Mouse (Mus musculus): ENCODE data around the gene Arhgef12.

Arhgef12 gene

GRCm38 (mm10) chr9:43108721-43109120, 1.7 kb upstream of the Arhgef12 start:
- no peak for DNase-seq (ENCODE audit: low spot score in 2 of 2)

- no peak for DNase-seq (ENCODE audit: low spot score in 2 of 2)
Measured at GRCm38 (mm10) chr9:43108081-43108480, 1.0 kb upstream of the Arhgef12 start.

- DNase-seq (ENCODE audit: low spot score in 2 of 2): no peak
Measured at GRCm38 (mm10) chr9:43107555-43107954, 516 bp upstream of the Arhgef12 start.

DNA sequence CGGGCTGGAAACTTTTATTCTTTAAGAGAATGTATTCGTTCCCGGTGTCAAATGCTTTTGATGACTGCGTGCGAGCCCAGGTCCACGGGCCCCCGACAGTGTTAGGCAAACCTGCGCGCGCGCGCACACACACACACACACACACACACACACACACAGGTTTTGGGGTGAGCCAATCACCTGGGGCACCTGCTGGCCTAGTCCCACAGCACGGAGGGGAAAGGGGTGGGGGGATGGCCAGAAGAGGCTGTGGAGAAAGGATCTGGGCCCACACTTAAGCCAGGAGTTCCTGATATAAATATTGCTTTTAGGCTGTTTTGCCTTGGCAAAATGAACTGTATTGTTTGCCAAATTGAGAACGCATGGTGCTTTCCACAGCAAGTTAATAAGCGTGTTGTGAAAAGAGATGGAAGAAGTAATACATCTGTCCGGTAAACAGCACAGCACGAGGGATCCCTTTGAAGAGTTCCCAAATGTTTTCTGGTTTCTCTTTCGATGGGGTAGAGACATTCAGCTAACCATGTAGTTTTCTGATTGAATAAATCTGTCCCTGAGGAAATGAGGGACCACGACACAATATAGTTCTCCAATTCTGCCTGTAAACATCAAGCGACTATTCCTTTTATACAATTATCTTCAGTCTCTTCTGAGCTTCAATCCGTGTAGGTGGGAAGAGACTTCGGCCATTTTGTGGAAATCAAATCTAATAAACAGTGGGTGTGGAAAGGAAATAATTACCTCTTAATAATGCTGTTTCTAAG, 433 bp downstream of the Arhgef12 start:
- peak in 1 of 2 experiments; percentile 33 for DNase-seq (ENCODE audit: low spot score in 2 of 2)

- DNase-seq (ENCODE audit: low spot score in 2 of 2): peak; percentile 75 to 81
Measured at GRCm38 (mm10) chr9:43105664-43106361, 1.2 kb downstream of the Arhgef12 start.

DNA sequence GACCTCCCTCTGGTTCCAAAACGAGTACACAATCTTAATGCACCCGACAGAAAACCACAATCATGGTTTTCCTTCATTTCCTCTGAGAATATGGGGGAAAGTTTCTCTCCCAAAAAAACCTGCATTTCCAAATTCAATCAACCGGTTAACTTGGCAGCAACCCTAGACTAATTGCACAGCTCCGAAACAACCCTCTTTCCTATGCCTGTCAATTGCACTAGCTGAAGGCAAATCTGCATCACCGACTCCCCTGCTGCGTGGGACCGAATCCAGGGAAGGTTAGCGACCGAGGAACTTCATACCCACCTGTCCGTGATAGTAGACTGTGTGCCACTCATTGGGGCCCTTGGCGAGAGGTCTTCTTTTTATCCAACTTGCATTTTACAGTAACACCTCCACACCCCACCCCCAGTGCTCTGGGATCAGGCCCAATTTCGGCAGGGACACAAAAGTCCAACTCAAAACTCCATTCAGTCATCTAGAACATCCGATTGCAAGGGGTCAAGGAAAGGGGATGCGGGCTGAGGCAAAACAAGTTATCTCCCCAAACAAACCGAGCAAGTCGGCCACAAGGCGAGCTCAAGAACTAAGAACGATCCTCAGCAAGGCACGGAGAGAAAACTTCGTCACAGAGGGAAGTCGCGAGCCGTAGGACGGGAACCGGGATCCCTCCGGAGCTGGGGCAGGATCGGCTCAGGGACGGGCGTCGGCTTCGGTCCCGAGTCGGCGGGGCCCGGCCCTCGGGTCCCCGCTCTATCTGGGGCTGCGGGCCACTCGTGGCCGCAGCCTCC, 2.0 kb downstream of the Arhgef12 start:
- no peak for DNase-seq (ENCODE audit: low spot score in 2 of 2)

DNA sequence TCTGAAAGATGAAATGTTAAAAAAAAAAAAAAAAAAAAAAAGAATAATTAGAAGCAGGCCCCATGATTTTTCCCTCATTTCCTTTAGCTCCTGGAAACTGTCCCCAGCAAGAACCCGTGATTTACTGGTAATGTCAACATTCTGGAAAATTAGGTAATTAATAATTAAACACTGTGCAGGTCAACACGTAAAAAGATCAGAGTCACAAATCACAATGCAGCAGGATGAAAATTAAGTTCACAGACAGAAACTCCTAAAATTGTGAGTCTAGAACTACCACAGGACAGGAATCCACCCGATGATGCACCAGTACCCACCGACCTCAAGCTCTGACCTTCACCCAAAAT, 2.5 kb downstream of the Arhgef12 start:
- no peak for DNase-seq (ENCODE audit: low spot score in 2 of 2)

- DNase-seq (ENCODE audit: low spot score in 2 of 2): no peak
Measured at GRCm38 (mm10) chr9:43103675-43104299, 3.3 kb downstream of the Arhgef12 start.

- DNase-seq (ENCODE audit: low spot score in 2 of 2): no peak
Measured at GRCm38 (mm10) chr9:43102931-43103330, 4.1 kb downstream of the Arhgef12 start.

DNA sequence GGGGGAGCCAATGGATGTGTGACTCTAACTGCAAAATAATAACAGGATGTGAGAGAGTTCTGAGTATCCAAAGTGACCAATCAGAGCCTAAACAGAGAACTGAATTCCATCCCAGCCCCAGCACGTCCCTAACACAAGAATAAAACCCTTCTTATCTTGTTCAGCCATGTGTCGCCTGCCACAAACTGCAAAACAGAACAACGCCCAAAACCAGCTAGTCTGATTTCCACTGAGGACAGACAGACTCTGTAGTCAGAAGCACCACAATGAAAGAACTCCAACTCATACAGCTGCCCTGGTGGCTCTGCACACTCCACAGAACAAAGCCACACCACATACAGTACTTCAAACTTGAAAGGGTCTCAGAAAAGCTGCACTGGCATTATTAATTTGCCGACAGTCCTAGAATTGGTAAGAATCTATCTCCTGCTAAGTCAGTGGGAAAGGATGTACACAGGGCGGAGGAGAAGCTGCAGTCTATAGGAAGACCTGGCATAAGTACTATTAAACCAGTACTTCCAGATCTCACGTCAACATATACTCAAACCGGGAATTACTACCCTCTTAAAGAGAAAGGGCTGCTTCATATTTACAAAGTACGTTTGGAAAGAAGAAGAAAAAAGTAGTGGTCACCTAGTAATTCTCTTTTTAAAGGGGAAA, 5.0 kb downstream of the Arhgef12 start:
- DNase-seq (ENCODE audit: low spot score in 2 of 2): no peak

GRCm38 (mm10) chr9:43098922-43099321, 8.1 kb downstream of the Arhgef12 start:
- no peak for DNase-seq (ENCODE audit: low spot score in 2 of 2)

DNA sequence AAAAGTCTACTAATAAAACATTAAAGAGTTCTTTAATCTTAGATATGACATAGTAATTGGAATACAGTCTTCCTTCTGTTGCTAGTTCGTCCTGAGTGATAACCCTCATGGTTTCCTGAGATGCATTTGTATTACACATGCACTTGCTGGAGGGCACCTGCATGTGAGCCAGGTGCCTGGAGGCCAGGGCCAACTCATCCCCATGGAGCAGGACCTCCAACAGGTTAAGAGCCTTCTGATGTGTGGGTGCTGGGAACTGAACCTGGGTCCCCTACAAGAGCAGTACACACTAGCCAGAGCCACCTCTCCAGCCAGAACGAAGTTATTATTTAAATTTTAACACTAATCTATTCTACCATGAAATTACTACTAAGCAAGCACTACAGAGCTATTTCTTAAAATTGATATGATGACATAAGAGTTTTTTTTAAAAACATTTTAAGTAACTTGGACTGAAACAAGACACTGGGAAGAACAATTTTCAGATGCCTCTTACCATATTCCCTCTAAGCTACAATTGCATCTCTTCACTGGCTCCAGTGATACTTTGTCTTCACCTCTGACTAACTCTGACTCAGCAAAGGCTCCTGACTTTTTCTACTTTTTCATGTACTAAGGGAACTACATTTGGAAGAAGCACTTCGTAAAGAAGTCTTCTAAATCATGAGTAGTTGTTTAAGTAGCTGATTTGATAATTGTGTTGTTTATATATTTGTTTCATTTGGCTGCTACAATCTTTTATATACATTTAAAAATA, 9.1 kb downstream of the Arhgef12 start:
- no peak for DNase-seq (ENCODE audit: low spot score in 2 of 2)

DNA sequence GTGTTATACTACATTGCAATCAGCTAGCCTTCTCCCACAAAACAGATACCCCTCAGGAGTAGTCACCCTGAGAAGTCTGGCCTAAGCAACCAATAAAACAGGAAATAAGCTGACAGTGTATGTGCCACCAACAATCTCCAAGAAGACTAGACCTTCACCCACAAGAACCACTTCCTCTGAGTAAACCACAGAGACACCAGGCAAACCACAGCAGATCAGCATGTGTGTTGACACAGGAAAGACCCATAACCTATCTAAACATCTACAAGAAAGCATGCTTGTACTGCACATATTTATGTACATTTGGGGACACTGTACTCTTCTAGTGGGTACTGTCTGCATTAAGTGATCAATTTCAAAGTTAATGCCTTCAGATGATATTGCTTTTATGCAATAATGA, 10.7 kb downstream of the Arhgef12 start:
- no peak for DNase-seq (ENCODE audit: low spot score in 2 of 2)

DNA sequence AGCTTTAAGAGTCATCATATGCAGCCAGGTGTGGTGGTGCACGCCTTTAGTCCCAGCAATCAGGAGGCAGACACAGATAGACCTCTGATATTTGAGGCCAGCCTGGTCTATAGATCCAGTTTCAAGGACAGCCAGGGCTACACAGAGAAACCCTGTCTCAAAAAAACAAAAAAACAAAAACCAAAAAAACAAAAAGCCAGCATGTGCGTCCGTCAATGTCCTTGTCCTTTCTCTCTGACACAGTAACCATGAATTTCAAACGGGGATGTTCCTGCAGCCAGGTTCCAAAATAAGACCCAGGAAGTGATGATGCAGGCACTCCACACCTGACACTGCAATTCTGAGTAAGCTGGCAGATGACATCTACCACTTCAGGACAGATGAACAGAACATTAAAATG, 12.2 kb downstream of the Arhgef12 start:
- DNase-seq (ENCODE audit: low spot score in 2 of 2): no peak

- DNase-seq (ENCODE audit: low spot score in 2 of 2): no peak
Measured at GRCm38 (mm10) chr9:43093803-43094202, 13.2 kb downstream of the Arhgef12 start.

GRCm38 (mm10) chr9:43085686-43086285, 21.3 kb downstream of the Arhgef12 start:
- DNase-seq (ENCODE audit: low spot score in 2 of 2): no peak

GRCm38 (mm10) chr9:43084496-43085362, 22.3 kb downstream of the Arhgef12 start:
- no peak for DNase-seq (ENCODE audit: low spot score in 2 of 2)

- no peak for DNase-seq (ENCODE audit: low spot score in 2 of 2)
Measured at GRCm38 (mm10) chr9:43083441-43084055, 23.5 kb downstream of the Arhgef12 start.

DNA sequence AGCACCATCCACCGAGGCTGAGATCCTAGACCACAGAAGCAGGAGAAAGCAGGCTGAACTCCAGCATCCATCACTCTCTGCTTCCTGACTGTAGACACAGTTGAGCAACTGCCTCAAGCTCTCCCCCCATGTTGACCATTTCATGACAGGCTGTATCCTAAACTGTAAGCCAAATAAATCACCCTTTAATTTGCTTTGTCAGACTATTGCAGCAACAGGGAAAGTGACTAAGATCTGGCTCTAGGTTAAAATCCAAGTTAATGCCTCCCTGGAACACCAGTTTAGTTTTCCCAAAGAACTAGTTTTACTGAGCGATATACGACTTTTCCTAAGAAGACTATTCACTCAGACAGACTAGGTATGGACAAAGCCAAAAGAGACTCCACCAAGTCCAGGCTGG, 28.3 kb downstream of the Arhgef12 start:
- no peak for DNase-seq (ENCODE audit: low spot score in 2 of 2)

All from frontal cortex, postnatal 25 days (tissue).